Mouse (Mus musculus): ENCODE data around the gene Caps2. TPM values are rescaled to one million over a fixed set of nuclear protein-coding genes. Genes with fewer than 3 reads are reported as not detected.
"Not testable (repeated sequence)": the region's sequence is repeated elsewhere in the genome, so short reads cannot be mapped to it uniquely, and the experiment has no call there.

The Caps2 gene
- total RNA-seq (2014; rRNA removed): 0.37 TPM in 1 of 2 replicates, not detected in the other
- 0.55 and 0.64 TPM in 2 replicates for polyA plus RNA-seq (2015; fragmentation: Nextera tagmentation; extraction: Ambion mirVana)

- DNase-seq (ENCODE audit: low spot score) (peak; percentile 81), ATAC-seq (peak; percentile 81)
- Histone ChIP-seq H3K9ac (replicated peaks; ENCODE audit: low read length) (no peak within 1 kb of the TSS), H3K4me2 (ENCODE audit: low read depth, low read length) (0 out of 2 replicates have a peak within 1 kb of the TSS, but pooled peaks have one; percentile 28), H3K4me1 (ENCODE audit: insufficient read depth, low read length) (no peaks in the 10 kb centered on the region), H3K9me3 (ENCODE audit: low read length) (no peaks in the 10 kb centered on the region), H3K27me3 (ENCODE audit: insufficient read depth, low read length) (no peaks in the 10 kb centered on the region), H3K36me3 (ENCODE audit: insufficient read depth, low read length) (no peaks in the 10 kb centered on the region), H3K4me3 (ENCODE audit: low read length) (no peak within 1 kb of the TSS), H3K27ac (peak within 1 kb of the TSS; percentile 45; the same call in 1 of the 2 replicates)
- no peak for TF ChIP-seq CTCF (IDR thresholded peaks at IDR 0.05; ENCODE audit: low read depth)
- WGBS: 24% methylated on average over 4 of the region's 4 CpGs
These were observed at the start of gene Caps2 for GRCm38 (mm10) chr10:112163168-112163766. Gene Caps2 (plus strand): TSS chr10:112163621.

DNA sequence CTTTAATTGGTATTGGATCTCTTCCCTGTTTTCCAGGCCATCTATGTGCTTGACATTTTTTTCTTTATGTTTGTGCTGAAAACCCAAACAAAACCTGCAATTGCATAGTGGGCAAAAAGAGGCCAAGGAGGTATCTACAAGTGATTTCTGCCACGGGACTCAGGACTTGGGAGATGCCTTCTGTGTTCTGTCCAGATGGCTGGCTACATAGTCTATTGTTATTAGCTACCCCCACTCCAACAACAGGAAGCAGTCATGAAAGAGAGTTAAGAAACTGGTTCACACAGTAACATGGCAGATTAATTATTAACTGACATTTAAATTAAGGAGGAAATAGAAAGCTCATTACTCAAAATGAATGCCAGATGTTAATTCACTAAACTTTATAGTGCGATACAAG lies 38.3 kb upstream of the Caps2 start:
- not testable (repeated sequence) for H3K4me2 ChIP-seq (ENCODE audit: low read depth, low read length); H3K9me3 ChIP-seq (ENCODE audit: low read length); DNase-seq (ENCODE audit: low spot score); H3K4me1 ChIP-seq (ENCODE audit: insufficient read depth, low read length); H3K27me3 ChIP-seq (ENCODE audit: insufficient read depth, low read length); H3K4me3 ChIP-seq (ENCODE audit: low read length); H3K36me3 ChIP-seq (ENCODE audit: insufficient read depth, low read length); H3K9ac ChIP-seq (replicated peaks; ENCODE audit: low read length); ATAC-seq; H3K27ac ChIP-seq
- WGBS: 44% methylated on average over 2 of the region's 2 CpGs

DNA sequence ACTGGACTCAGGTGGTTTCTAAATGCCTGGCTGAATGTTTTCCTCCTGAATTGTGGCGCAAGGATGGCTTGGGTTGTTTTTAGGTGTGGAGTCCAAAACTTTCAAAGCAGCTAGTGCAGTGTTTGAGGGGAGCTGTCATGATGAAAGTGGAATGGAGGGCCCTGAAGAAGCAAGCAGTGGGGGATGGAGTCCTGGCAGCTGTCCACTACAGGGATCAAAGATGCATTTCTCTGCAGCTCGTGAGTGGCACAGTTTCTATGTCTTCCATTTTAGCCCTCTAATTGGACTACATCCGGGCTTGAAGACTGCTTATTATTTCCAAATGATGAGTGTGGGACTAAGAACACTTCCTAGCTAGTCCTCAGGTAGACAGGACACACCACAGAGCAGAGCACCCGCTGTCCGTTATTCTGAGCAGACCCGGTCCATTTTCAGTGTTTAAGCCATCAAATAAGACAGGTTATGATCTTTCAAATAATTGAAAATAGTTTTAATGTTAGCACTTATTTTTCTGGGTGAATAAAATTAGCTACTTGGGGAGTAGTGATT lies 35.7 kb upstream of the Caps2 start:
- not testable (repeated sequence) for H3K36me3 ChIP-seq (ENCODE audit: insufficient read depth, low read length); H3K4me1 ChIP-seq (ENCODE audit: insufficient read depth, low read length); ATAC-seq; H3K9ac ChIP-seq (replicated peaks; ENCODE audit: low read length); H3K4me2 ChIP-seq (ENCODE audit: low read depth, low read length); H3K27me3 ChIP-seq (ENCODE audit: insufficient read depth, low read length); H3K4me3 ChIP-seq (ENCODE audit: low read length); H3K9me3 ChIP-seq (ENCODE audit: low read length); H3K27ac ChIP-seq; DNase-seq (ENCODE audit: low spot score)
- 68% methylated on average over 6 of the region's 6 CpGs for whole genome bisulfite sequencing

DNA sequence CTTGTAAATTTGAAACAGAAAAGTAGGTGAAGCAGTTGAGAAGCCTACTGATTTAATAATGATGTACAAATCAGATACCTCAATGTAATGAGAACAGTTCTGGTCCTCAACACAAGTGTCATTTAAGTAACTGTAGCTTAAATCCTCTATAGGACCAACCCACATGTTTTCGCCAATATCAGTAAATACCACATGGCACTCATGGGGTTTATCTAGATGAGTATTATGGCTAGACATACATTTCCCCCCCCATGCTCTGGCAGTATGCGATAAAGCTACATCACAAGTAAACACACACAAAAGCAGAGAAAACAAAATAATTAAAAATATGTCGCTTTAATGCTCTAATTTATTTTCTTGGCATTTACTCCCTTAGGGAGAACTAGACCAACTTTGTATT lies 31.2 kb upstream of the Caps2 start:
- 92% methylated on average over 3 of the region's 3 CpGs for WGBS

GRCm38 (mm10) chr10:112138050-112138870 lies 25.2 kb upstream of the Caps2 start:
- ATAC-seq: peak; percentile 92
- Histone ChIP-seq H3K4me3 (ENCODE audit: low read length) (peak overlapping the region; percentile 33), H3K4me2 (ENCODE audit: low read depth, low read length) (peak overlapping the region; percentile 50), H3K9ac (replicated peaks; ENCODE audit: low read length) (no peak overlapping the region; the same call in 1 of the 2 replicates), H3K9me3 (ENCODE audit: low read length) (no peaks in the 10 kb centered on the region), H3K27ac (no peak overlapping the region), H3K4me1 (ENCODE audit: insufficient read depth, low read length) (no peaks in the 10 kb centered on the region), H3K27me3 (ENCODE audit: insufficient read depth, low read length) (no peaks in the 10 kb centered on the region), H3K36me3 (ENCODE audit: insufficient read depth, low read length) (no peaks in the 10 kb centered on the region)
- peak; percentile 82 for TF ChIP-seq CTCF (IDR thresholded peaks at IDR 0.05; ENCODE audit: low read depth)
- 15% methylated on average over 9 of the region's 9 CpGs for WGBS
- DNase-seq (ENCODE audit: low spot score): peak; percentile 93

More for the DNA sequence above, 31.2 kb upstream of the Caps2 start:
- no peak for TF ChIP-seq CTCF (IDR thresholded peaks at IDR 0.05; ENCODE audit: low read depth)
- ATAC-seq (no peak), DNase-seq (ENCODE audit: low spot score) (no peak)
- Histone ChIP-seq H3K4me1 (ENCODE audit: insufficient read depth, low read length) (no peaks in the 10 kb centered on the region), H3K4me3 (ENCODE audit: low read length) (no peak overlapping the region), H3K27me3 (ENCODE audit: insufficient read depth, low read length) (no peaks in the 10 kb centered on the region), H3K4me2 (ENCODE audit: low read depth, low read length) (no peak overlapping the region), H3K9me3 (ENCODE audit: low read length) (no peaks in the 10 kb centered on the region), H3K9ac (replicated peaks; ENCODE audit: low read length) (no peak overlapping the region), H3K27ac (no peak overlapping the region), H3K36me3 (ENCODE audit: insufficient read depth, low read length) (no peaks in the 10 kb centered on the region)

- Histone ChIP-seq H3K4me3 (ENCODE audit: low read length) (peak overlapping the region; percentile 33), H3K9me3 (ENCODE audit: low read length) (no peaks in the 10 kb centered on the region), H3K36me3 (ENCODE audit: insufficient read depth, low read length) (no peaks in the 10 kb centered on the region), H3K9ac (replicated peaks; ENCODE audit: low read length) (no peak overlapping the region; the same call in 1 of the 2 replicates), H3K27me3 (ENCODE audit: insufficient read depth, low read length) (no peaks in the 10 kb centered on the region), H3K4me2 (ENCODE audit: low read depth, low read length) (peak overlapping the region; percentile 50), H3K4me1 (ENCODE audit: insufficient read depth, low read length) (no peaks in the 10 kb centered on the region), H3K27ac (no peak overlapping the region)
- ATAC-seq: peak; percentile 51
- no peak for DNase-seq (ENCODE audit: low spot score)
- TF ChIP-seq CTCF (IDR thresholded peaks at IDR 0.05; ENCODE audit: low read depth): no peak
- WGBS: 21% methylated on average over 6 of the region's 6 CpGs
These were observed 24.5 kb upstream of the Caps2 start for GRCm38 (mm10) chr10:112138871-112139430.
